Mouse (Mus musculus): ENCODE data around the gene Wnt10b.
"Not testable (repeated sequence)": the region's sequence is repeated elsewhere in the genome, so short reads cannot be mapped to it uniquely, and the experiment has no call there.

Gene Wnt10b

DNA sequence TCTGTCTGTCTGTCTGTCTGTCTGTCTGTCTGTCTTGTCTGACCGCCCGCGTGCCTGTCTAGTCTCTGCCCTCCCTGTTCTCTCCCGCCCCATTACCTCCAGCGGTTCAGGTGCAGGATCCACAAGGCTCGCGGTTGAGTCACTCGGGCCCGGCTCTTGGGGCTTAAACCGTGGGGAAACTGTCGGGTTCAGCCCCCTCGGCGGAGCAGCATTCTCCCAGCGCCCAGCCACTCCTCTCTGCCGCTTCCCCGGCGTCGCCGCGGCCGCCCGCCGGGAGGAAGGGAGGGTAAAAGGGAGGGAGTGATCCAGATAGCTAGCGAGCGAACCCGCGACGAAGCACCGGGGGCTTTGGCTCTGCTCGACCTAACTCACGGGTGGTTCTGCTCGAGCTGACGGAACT is at the start of gene Wnt10b:
TSS of gene Wnt10b (minus strand) at position 389 of the 400 bp plus-strand sequence.
- DNase-seq, result no peak

DNA sequence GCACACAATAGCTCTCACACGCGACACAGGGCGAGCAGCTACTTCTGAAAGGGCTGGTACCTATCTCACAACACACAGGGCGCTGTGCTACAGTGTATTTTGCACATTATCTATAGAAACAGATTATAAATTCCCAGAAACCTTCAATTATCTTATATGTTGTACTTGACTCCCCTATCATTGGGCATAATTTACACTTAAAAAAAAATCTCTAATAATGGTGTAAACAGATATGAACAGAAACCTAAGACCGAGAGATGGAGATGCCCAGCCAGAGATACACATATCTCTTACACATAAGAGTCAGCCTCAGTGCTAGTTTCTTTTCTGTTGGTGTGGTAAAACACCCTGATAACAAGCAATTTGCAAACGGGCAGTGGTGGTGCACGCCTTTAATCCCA is 49.7 kb upstream of the Wnt10b start:
- no peak for DNase-seq

DNA sequence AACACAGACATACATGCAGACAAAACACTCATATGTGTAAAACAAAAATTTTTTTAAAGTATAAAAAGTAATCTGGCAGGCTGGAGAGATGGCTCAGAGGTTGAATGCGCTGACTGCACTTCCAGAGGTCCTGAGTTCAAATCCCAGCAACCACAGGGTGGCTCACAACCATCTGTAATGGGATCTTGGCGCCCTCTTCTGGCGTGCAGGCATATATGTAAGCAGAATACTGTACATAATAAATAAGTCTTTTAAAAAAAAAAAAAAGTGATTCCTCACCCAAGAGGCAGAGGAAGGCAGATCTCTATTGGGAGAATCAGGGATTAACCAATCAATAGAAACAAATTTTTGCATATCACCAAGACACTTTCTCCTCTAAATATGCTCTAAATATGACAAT is 45.5 kb upstream of the Wnt10b start:
- no peak for DNase-seq

DNA sequence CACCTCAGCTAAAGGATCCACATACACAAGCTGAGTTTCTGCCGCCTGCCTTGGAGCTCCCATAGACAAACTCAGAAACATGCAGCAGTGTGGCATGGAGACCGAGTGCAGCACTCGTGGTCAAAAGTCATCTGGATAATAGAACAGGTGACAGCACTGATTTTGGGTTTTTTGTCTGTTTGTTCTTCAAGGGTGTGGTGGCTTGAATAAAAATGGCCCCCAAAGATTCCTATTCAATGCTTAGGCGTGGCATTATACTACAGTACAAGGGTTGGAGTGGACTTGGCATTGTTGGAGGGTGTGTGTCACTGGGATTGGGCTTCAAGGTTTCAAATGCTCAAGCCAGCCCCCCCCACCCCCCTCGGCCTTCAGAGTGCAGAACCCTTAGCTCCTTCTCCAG is 44.2 kb upstream of the Wnt10b start:
- no peak for DNase-seq

DNA sequence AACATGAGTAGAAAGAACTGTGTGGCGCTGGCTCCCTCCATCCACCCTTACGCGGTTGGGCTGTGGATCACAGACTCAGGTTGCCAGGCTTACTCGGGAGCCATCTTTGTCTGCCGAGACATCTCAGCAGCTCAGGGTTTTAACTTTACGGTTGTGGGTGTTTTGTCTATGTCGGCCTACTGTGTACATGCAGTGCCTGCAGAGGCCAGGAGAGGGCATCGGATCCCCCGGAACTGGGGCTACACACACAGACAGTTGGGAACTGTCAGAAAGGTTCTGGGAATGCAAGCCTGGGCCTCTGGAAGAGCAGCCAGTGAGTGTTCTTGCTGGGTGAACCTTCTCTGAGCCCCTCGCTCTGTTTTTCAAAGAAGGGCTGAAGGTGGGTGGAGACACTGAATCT is 43.5 kb upstream of the Wnt10b start:
- DNase-seq, result peak; percentile 57

DNA sequence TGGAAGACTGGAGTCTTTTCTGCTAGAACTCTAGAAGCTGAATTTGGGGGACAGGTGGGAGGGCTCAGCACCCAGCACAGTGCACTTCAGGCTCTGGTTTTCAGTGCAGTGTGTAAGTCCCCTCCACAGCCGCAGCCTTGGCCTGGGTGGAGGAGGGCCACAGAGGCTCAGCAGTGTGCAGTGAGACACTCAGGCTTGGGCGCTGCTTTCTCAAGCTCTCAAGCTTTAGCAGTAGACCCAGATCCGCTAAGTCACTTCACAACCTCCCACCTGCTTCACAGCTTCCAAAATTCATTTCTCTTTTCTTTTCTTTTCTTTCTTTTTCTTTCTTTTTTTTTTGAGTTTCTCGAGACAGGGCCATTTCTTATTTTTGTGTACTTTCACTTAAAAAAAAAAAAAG is 43.0 kb upstream of the Wnt10b start:
- no peak for DNase-seq

DNA sequence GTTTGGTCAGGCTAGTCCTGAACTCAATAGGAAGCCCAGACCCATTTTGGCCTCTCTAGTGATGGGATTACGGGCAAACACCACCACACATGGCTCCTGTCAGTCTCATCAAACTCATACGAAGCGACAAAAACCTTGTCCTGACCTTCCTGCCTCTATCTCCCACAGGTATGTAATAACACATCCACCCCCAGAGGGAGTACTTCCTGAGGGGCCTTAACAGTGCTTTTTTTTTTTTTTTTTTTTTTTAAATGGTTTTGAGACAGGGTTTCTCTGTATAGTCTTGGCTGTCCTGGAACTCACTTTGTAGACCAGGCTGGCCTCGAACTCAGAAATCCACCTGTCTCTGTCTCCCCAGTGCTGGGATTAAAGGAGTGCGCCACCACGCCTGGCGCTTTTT is 40.2 kb upstream of the Wnt10b start:
- DNase-seq, result no peak

DNA sequence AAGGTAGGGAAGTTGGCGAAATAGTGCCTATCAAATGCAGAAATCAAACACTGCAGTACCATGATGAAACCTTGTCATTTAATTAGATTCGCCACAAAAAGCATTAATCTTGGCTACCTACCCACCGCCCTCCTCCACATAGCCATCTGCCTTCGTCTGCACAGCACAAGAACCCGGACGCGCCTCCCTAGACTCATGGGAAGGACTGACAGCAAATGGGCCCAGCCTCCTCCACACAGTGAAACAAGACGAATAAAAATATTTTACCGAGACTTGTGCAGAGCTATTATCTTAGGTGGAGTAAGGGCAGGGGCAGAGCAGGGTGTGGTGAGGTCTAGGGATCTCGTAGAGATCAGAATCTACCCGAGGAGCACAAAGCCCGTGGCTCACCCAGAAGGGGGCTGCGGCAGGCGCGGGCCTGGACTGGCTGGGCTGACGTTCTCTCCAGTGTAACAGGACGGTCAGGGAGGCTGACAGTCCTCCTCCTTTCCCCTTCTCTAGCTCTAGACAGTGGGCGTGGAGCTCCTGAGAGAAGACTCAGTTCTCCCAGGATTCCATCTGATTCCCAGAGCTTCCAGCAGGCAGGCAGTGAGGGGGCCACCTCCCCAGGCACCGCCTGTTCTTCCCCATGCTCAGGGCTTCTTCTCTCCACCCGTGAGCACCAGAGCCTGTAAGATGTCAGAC is 34.9 kb upstream of the Wnt10b start:
- DNase-seq, result no peak

DNA sequence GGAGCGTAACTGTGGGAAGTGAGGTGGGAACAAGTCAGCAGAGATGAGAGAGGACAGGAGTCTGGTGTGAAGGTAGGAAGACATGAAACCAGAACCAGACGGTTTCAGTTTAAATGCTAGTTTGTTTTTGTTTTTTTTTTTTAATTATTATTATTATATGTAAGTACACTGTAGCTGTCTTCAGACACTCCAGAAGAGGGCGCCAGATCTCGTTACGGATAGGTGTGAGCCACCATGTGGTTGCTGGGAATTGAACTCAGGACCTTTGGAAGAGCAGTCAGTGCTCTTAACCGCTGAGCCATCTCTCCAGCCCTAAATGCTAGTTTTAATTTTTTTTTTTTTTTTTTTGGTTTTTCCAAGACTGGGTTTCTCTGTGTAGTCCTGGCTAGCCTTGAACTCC is 32.3 kb upstream of the Wnt10b start:
- not testable (repeated sequence) for DNase-seq

DNA sequence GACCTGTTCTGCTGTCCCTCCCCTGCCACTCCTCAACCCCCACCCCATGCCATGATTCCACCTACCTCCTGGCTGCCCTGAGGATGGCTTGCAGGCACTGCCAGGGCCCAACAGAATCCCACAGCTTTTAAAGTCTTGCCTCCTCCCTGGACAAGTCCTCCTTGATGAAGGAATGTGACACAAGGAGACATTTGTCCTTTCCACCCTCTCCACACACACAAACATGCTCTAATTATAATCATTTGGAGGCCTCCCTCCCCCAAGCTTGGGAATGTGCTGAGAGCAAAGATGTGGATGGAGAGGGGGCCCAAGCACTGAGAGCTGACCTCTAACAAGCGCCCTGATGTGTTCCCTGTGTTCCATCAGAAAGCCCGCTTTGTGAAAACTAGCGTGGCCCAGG is 31.4 kb upstream of the Wnt10b start, which contains the start of gene Ddn:
TSS of gene Ddn (minus strand) at position 101 of the 400 bp plus-strand sequence.
- no peak for DNase-seq

DNA sequence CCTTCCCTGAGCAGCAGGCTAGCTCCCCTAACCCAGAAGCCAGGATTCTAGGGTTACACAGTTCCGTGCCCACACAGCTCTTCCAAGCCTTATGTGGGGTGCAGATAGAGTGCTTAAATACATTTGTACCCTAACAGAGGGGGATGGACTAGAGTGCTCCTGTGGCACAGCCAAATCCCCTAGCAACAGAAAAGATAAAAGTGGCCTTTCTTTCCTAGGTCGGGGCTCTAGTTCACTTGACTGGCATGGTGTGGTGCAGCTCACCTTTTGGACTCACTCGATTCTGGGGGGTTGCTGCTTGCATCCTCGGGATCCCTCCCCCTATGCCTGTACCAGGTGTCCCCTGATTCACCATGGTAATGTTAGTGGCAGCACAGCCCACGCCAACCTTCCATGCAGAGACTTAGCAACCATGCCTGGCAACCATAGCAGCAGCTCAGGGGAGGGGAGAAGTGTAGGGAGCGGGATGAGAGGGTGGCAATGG is 30.7 kb upstream of the Wnt10b start:
- DNase-seq, result no peak

DNA sequence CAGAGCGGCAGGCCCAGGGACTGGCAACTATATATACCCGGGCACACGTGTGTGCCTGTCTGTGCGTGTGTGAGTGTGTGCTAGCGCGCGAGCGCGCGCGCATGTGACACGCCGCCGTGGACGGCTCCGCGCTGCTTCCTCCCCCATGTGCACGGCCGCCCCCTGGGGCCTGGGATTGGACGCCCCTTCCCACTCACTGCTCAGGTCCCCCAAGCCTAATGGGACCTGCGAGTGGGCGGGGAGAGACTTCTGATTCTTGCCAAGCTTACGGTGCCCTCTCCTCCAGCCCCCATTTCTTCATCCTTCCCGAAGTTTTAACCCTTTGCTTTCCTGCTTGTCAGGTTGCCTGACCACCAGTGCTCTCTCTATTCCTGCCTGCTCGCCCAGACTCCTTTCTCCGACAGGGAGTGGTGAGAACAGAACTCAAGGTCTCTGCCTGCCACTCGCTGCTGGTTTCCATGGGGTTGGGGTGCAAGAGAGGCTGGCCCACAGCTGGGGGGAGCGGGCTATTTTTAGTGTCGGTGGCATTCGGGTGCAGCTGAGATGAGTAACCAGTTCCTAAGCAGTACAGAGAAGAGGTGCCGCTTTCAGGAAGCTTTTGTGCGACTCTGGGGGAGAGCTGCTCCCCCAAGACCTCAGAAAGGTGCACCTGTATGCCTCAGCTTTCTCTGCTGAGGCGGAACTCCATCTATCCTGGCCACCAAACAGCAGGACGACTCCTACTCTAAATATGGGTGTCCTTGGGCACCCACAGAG is 30.1 kb upstream of the Wnt10b start:
- DNase-seq, result peak; percentile 74

DNA sequence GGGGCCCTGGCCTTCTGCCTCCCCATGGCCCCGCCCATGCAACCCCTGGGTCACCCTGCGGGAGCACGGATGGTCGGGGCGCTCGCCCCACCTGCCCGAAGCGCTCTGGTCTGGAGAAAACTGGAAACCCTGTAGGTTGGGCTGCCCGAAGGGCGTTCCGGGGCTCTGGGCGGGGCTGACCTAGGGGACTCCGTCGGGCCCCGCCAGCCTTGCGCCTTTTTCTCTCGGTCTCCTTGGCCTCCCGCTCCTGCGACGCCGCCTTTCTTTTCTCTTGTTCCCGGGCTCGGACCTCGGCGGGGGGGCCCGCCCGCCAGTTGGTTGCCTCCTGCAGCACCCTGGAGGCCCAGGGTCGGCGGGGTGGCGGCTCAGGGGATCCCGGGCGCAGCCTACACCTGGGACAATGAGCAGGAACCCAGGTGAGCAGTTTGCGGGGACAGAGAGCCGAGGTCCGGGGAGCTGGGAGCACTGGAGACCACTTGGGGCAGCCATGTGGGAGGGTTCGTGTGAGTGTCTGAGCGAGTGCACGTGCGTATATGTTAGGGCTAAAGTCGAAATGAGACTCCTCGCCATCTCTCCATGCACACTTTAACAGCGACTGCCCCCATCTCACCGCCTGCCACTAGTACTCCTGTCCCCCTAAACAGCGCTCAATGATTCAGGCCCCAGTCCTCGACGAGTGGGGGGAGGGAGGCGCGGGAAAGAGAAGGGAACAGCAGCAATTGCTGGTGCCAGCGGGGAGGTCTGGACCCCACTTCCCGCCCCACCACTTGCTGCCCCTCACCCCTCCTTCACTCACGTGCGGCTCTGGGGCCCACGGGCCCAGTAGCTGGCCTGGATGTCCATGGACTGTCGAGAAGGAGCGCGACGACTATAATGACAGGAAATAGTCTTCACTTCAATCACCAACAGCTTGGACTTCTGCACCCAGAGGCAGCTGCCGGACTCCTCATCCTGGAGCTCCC is 29.1 kb upstream of the Wnt10b start:
- DNase-seq, result no peak

DNA sequence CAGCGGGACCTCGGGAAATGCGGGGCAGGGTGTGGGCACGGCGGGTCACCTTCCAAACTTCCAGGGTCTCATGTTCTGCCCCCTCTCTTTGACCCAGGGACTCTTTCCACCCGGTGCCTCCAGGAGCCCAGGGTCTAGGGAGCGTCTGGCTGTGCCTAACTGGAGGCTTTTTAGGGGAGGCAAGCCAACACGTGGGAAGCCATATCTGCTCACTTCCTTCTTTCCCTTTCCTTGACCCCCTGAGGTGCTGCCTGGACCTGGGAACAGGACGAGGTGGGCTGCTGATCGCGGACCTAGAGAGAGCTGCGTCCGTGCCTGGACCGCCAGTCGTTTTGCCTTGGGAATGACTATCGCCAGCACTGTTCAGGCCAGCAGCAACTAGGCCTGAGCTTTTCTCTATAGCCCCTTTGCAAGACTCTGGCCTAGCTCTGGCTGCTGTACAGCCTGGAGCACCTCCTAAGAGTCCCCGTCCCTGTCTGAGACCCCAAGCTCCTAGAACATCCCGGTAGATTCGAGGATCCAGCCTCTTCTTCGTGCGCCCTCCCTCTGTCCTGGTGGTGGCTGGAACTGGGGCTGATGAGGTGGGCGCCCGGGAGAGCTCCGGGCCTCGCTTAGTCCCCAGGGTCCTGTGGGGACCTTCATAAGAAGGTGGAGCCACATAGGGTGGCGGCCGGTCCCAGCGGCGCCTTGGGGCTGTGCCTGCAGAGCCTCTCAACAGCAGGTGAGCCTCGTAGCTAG is 28.3 kb upstream of the Wnt10b start:
- DNase-seq, result no peak

DNA sequence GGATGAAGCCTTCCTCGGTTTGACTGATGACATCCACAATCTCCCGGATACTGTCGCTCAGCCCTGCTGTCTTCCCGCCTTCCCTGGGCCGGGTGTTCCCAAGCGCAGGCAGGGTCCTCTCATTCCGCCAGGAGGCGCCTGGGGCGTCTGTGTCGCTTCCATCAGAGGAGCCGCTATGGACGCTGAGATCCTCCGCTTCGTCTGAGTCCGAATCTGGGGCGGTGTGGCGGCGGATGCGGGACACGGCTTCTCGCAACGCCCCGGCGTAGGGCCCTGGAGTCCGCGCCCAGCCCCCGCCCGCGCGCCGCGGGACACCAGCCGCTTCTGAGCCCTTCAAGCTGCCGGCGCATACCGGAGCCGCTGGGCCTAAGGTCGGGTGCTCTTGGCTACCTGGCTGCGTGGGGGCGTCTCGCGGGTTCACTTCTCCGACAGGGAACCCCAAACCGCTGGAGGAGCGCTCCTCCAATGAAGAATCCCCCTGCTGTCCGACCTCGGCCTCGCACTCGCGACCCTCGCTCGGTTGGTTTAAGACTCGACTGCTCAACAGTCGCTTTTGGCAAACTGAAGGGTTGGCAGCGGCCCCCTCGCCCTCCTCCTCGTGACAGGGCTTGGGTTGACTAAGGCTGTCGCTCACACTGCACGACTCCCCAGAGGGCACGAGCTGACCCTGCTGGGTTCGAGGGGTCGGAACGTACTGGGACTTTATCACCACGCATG is 27.5 kb upstream of the Wnt10b start:
- peak; percentile 53 for DNase-seq

DNA sequence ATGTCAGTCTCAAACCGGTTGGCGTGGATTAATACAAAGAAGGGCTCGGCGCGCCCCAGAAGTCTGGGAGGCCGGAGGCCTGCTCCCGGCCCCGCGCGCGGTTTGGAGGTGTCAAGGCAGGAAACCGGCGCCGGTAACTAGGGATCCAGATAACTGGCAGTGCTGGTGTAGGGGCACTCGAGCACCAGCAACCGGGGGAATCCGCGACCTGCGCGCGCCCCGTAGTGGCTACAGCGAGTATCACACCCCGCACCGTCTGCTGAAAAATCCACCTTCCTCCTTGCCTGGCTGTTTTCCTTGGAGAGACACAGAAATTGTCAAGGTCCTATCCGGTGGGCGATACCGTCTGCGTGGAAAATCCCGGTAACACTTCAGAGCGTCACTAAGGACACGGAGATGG is 26.1 kb upstream of the Wnt10b start:
- DNase-seq, result peak; percentile 80

DNA sequence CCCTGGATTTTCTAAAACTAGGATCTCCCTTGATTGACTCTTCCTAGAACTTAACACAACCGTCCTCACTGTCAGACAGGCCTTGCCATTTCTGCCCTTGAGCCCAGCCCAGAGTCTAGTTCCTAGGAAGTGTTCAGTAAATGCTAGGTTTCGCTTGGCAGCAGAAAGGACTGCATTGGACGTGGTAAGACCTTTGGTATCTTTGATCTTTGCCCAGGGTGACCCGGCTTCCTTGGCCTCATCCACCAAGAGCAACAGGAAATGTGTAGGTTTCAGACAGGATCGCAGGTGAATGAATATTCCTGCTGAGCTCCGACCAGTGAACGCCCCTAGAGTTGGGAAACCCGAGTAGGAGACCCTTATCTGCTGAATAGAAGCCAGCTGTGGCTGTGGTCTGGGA is 25.0 kb upstream of the Wnt10b start:
- no peak for DNase-seq

DNA sequence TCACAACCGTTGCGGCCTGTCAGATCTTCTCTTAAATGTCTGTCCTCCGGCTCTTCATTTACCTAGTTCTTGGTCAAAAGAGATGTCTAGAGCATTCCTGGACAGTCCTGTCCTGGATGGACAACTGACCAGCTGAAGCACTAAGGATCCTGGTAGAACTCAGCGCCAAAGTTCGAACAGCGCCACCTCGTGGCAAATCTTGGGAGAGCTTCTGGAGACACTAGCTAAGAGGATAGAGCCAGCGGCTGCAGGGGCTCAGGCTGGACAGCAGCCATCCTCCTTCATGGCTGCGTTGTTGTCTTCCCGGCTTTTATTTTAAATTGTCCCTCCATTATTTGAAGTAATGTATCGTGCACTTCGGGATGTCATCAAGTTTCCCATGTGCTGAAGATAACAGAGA is 21.4 kb upstream of the Wnt10b start:
- DNase-seq, result peak; percentile 70

DNA sequence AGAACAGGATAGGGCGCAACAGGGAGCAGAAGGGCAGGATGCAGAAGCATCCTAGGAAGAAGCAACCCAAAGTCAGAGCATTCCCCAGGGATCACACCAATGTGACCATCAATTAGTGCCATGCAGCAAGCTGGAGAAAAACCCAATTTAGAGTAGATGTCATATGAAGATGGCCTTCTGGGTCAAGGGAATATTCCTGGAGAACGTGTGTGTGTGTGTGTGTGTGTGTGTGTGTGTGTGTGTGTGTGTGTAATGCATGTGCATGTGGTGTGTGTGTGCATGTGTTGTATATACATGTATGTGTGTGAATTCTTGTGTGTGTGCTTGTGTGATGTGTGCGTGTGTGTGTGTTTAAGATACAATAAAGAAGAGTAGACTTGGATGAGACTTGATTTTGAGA is 21.0 kb upstream of the Wnt10b start:
- no peak for DNase-seq

DNA sequence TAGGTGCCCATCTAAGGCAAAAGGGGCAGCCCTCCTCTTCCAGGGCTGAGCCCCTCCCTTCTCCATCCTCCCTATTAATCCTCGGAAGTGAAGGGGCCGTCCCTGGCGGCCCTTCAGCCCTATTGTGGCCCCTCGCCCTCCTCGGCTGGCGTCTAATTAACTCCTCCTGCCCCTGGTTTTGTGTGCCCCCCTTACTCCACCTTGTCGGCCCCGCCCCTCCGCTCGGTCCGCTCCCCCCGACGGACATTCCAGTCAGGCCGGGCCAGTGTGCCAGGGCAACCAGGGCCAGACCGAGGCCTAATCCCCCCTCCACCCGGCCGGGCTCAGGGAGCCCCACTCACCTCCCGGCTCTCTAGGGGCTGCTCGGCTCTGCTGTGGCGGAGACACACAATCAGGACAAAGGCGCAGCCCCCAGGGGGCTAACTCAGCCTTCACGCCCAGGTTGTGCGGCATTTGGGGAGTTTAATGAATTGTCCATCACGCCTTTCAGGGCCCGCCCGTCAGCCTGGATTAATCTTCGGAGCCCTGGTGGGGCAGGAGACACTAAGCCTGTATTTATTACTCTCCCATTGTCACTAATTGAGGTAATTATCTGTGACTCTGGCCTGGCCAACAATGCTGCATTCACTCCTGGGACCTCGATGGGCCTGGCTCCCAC is 20.0 kb upstream of the Wnt10b start:
- no peak for DNase-seq
